Mouse (Mus musculus): Measurements from ENCODE around the gene Hyal2. TPM values are rescaled to one million over a fixed set of nuclear protein-coding genes. Genes with fewer than 3 reads are reported as not detected.

The Hyal2 gene
- polyA plus RNA-seq, 1 experiment from 2014 or later: 154 TPM

- Histone ChIP-seq H3K9me3 (no peaks in the 10 kb centered on the region), H3K4me3 (peak overlapping the region; percentile 59), H3K27me3 (replicated peaks; ENCODE audit: low read depth, poor library complexity, severe bottlenecking) (no peaks in the 10 kb centered on the region), H3K4me1 (peaks cover 70% of the 10 kb centered on the region), H3K36me3 (replicated peaks) (peaks cover 50% of the 10 kb centered on the region), H3K27ac (replicated peaks) (peak overlapping the region; percentile 86)
- peak; percentile 58 for DNase-seq (ENCODE audit: low spot score)
- 79% methylated on average over 14 of the region's 14 CpGs for WGBS
These were observed 8.0 kb downstream of the Hyal2 start for GRCm38 (mm10) chr9:107575579-107576356.

- Histone ChIP-seq H3K27ac (replicated peaks) (peak within 1 kb of the TSS; percentile 86), H3K27me3 (replicated peaks; ENCODE audit: low read depth, poor library complexity, severe bottlenecking) (no peaks in the 10 kb centered on the region), H3K9me3 (no peaks in the 10 kb centered on the region), H3K4me3 (peak within 1 kb of the TSS; percentile 59), H3K4me1 (peaks cover 70% of the 10 kb centered on the region), H3K36me3 (replicated peaks) (peaks cover 42% of the 10 kb centered on the region)
- 22% methylated on average over 16 of the region's 16 CpGs for WGBS
- DNase-seq (ENCODE audit: low spot score): peak; percentile 92
These were observed 8.8 kb downstream of the Hyal2 start, which contains the start of gene Hyal1 for GRCm38 (mm10) chr9:107576357-107577107. TSS of gene Hyal1 (plus strand) at chr9:107576927.

- no peaks in the 10 kb centered on the region for H3K9me3 ChIP-seq
- 95% methylated on average over 10 of the region's 10 CpGs for WGBS
- H3K4me1 ChIP-seq: peaks cover 75% of the 10 kb centered on the region
- H3K36me3 ChIP-seq (replicated peaks): peaks cover 35% of the 10 kb centered on the region
- H3K27ac ChIP-seq (replicated peaks): no peak overlapping the region
- H3K27me3 ChIP-seq (replicated peaks; ENCODE audit: low read depth, poor library complexity, severe bottlenecking): no peaks in the 10 kb centered on the region
- H3K4me3 ChIP-seq: peak overlapping the region; percentile 59
- no peak for DNase-seq (ENCODE audit: low spot score)
These were observed 10.1 kb downstream of the Hyal2 start for GRCm38 (mm10) chr9:107577871-107578270.

- 75% methylated on average over 3 of the region's 3 CpGs for WGBS
- Histone ChIP-seq H3K9me3 (no peaks in the 10 kb centered on the region), H3K36me3 (replicated peaks) (peaks cover 35% of the 10 kb centered on the region), H3K4me1 (peaks cover 75% of the 10 kb centered on the region), H3K27me3 (replicated peaks; ENCODE audit: low read depth, poor library complexity, severe bottlenecking) (no peaks in the 10 kb centered on the region), H3K27ac (replicated peaks) (peak within 1 kb of the TSS; percentile 93; the same call in 1 of the 2 replicates), H3K4me3 (peak within 1 kb of the TSS; percentile 77)
- no peak for DNase-seq (ENCODE audit: low spot score)
These were observed 10.8 kb downstream of the Hyal2 start, which contains the start of gene Naa80 for GRCm38 (mm10) chr9:107578587-107578986. TSS of gene Naa80 (plus strand) at chr9:107578887.

GRCm38 (mm10) chr9:107579023-107579900, 11.5 kb downstream of the Hyal2 start:
- Histone ChIP-seq H3K4me1 (peaks cover 75% of the 10 kb centered on the region), H3K4me3 (peak overlapping the region; percentile 77; the same call in 1 of the 2 replicates), H3K36me3 (replicated peaks) (peaks cover 34% of the 10 kb centered on the region)

GRCm38 (mm10) chr9:107580501-107581317, 13.0 kb downstream of the Hyal2 start, which contains the start of gene Hyal3:
TSS of gene Hyal3 (plus strand) at chr9:107580818.
- H3K36me3 ChIP-seq (replicated peaks): peaks cover 28% of the 10 kb centered on the region
- peak within 1 kb of the TSS; percentile 93 for H3K27ac ChIP-seq (replicated peaks)
- peaks cover 70% of the 10 kb centered on the region for H3K4me1 ChIP-seq
- peak; percentile 86 for DNase-seq (ENCODE audit: low spot score)
- H3K27me3 ChIP-seq (replicated peaks; ENCODE audit: low read depth, poor library complexity, severe bottlenecking): no peaks in the 10 kb centered on the region
- WGBS: under 1% methylated on average over 32 of the region's 32 CpGs
- H3K4me3 ChIP-seq: peak within 1 kb of the TSS; percentile 77
- H3K9me3 ChIP-seq: no peaks in the 10 kb centered on the region

More at GRCm38 (mm10) chr9:107579023-107579900, 11.5 kb downstream of the Hyal2 start:
- DNase-seq (ENCODE audit: low spot score): no peak
- Histone ChIP-seq H3K9me3 (no peaks in the 10 kb centered on the region), H3K27me3 (replicated peaks; ENCODE audit: low read depth, poor library complexity, severe bottlenecking) (no peaks in the 10 kb centered on the region), H3K27ac (replicated peaks) (peak overlapping the region; percentile 93; the same call in 1 of the 2 replicates)
- 92% methylated on average over 14 of the region's 14 CpGs for WGBS

GRCm38 (mm10) chr9:107581584-107581983, 13.8 kb downstream of the Hyal2 start:
- Histone ChIP-seq H3K4me1 (peaks cover 62% of the 10 kb centered on the region), H3K27me3 (replicated peaks; ENCODE audit: low read depth, poor library complexity, severe bottlenecking) (no peaks in the 10 kb centered on the region), H3K27ac (replicated peaks) (peak overlapping the region; percentile 93), H3K36me3 (replicated peaks) (peaks cover 28% of the 10 kb centered on the region), H3K4me3 (peak overlapping the region; percentile 77), H3K9me3 (no peaks in the 10 kb centered on the region)
- WGBS: 74% methylated on average over 4 of the region's 4 CpGs
- no peak for DNase-seq (ENCODE audit: low spot score)

- peaks cover 28% of the 10 kb centered on the region for H3K36me3 ChIP-seq (replicated peaks)
- H3K4me1 ChIP-seq: peaks cover 57% of the 10 kb centered on the region
- no peak for DNase-seq (ENCODE audit: low spot score)
- H3K27me3 ChIP-seq (replicated peaks; ENCODE audit: low read depth, poor library complexity, severe bottlenecking): no peaks in the 10 kb centered on the region
- H3K4me3 ChIP-seq: peak overlapping the region; percentile 77; the same call in 1 of the 2 replicates
- H3K27ac ChIP-seq (replicated peaks): no peak overlapping the region
- H3K9me3 ChIP-seq: no peaks in the 10 kb centered on the region
- 90% methylated on average over 7 of the region's 7 CpGs for WGBS
These were observed 14.8 kb downstream of the Hyal2 start for GRCm38 (mm10) chr9:107582509-107583062.

- Histone ChIP-seq H3K4me1 (peaks cover 55% of the 10 kb centered on the region), H3K9me3 (no peaks in the 10 kb centered on the region), H3K27ac (replicated peaks) (no peak overlapping the region), H3K36me3 (replicated peaks) (peaks cover 28% of the 10 kb centered on the region), H3K4me3 (no peak overlapping the region), H3K27me3 (replicated peaks; ENCODE audit: low read depth, poor library complexity, severe bottlenecking) (no peaks in the 10 kb centered on the region)
- 93% methylated on average over 14 of the region's 14 CpGs for WGBS
- DNase-seq (ENCODE audit: low spot score): no peak
These were observed 15.4 kb downstream of the Hyal2 start for GRCm38 (mm10) chr9:107583174-107583573.

- peak overlapping the region; percentile 26 for H3K4me3 ChIP-seq
- peaks cover 35% of the 10 kb centered on the region for H3K4me1 ChIP-seq
- H3K27me3 ChIP-seq (replicated peaks; ENCODE audit: low read depth, poor library complexity, severe bottlenecking): no peaks in the 10 kb centered on the region
- DNase-seq (ENCODE audit: low spot score): no peak
- 93% methylated on average over 5 of the region's 5 CpGs for WGBS
- peaks cover 47% of the 10 kb centered on the region for H3K36me3 ChIP-seq (replicated peaks)
- no peaks in the 10 kb centered on the region for H3K9me3 ChIP-seq
- no peak overlapping the region; the same call in 1 of the 2 replicates for H3K27ac ChIP-seq (replicated peaks)
These were observed 18.8 kb downstream of the Hyal2 start for GRCm38 (mm10) chr9:107586504-107586903.
